Mouse (Mus musculus) myocyte (in vitro differentiated cells): ENCODE results near the gene Sco2.

Experiments used
- CEBPB ChIP-seq: IDR thresholded peaks from 2 replicates; pipeline ENCODE4 v1.6.1; 2011; ENCODE audit warnings: mild to moderate bottlenecking, moderate library complexity; ENCODE audit not compliant: poor library complexity, insufficient read depth, severe bottlenecking
- MAX ChIP-seq: IDR thresholded peaks from one replicate; pipeline ENCODE4 v1.6.1; 2011; ENCODE audit warnings: low read depth, mild to moderate bottlenecking, control low read depth
- POLR2A ChIP-seq: IDR thresholded peaks from one replicate; pipeline ENCODE4 v1.6.1; 2011; ENCODE audit warnings: low read depth, mild to moderate bottlenecking, control low read depth, moderate library complexity; ENCODE audit not compliant: insufficient read length
- TCF12 ChIP-seq: IDR thresholded peaks from one replicate; pipeline ENCODE4 v1.6.1; 2011; ENCODE audit warnings: mild to moderate bottlenecking, control low read depth; ENCODE audit not compliant: poor library complexity, insufficient read depth, severe bottlenecking

GRCm38 (mm10) chr15:89352795-89353194 is 20.9 kb downstream of the Sco2 start:
- TF ChIP-seq POLR2A (no peak), MAX (no peak), CEBPB (no peak), TCF12 (no peak)
